Mouse (Mus musculus) CH12.LX (cell line): ENCODE results near the gene Rps29. TPM values are rescaled to one million over a fixed set of nuclear protein-coding genes. Genes with fewer than 3 reads are reported as not detected.
"Not testable (repeated sequence)": the region's sequence is repeated elsewhere in the genome, so short reads cannot be mapped to it uniquely, and the experiment has no call there.

ENCODE experiments used
- DNase-seq: peaks from one replicate; pipeline ENCODE4 v3.0.0-alpha.2; 2013; ENCODE audit errors: extremely low read depth
- H3K27ac ChIP-seq: 2 replicates; pipeline ENCODE4 v1.5.1; 2012; ENCODE audit warnings: low read depth, mild to moderate bottlenecking, control low read depth, moderate library complexity; ENCODE audit not compliant: insufficient read depth
- H3K27me3 ChIP-seq: replicated peaks from 2 replicates; pipeline ENCODE3; 2012; ENCODE audit warnings: inconsistent platforms
- H3K36me3 ChIP-seq, 2 experiments: replicated peaks in 1 of 2; 2 replicates each; pipeline versions ENCODE3 to v1.6.1; 2012; ENCODE audit warnings: inconsistent platforms in 1 of 2, low read length in 1 of 2, mild to moderate bottlenecking in 1 of 2, mixed read lengths in 1 of 2, moderate library complexity in 1 of 2; ENCODE audit not compliant: control insufficient read depth in 1 of 2, insufficient read depth in 1 of 2
- H3K4me1 ChIP-seq, 2 experiments: 2 replicates each; pipeline ENCODE4 v1.6.1; 2012; ENCODE audit warnings: inconsistent platforms in 1 of 2, moderate library complexity in 1 of 2; ENCODE audit not compliant: insufficient read depth in 2 of 2, control insufficient read depth in 1 of 2
- H3K4me2 ChIP-seq: 2 replicates; pipeline ENCODE4 v1.6.1; 2012; ENCODE audit warnings: low read depth, mild to moderate bottlenecking, control low read depth; ENCODE audit not compliant: poor library complexity, insufficient read depth, severe bottlenecking
- H3K4me3 ChIP-seq, 3 experiments: fragments of 150-350 bp in 1 of 3; sonication (generic) in 1 of 3; replicated peaks in 1 of 3; 2 replicates each; pipeline versions ENCODE3 to v1.5.1; 2011 to 2012; ENCODE audit warnings: low read depth in 2 of 3, low read length in 2 of 3, mild to moderate bottlenecking in 2 of 3, moderate library complexity in 2 of 3, control low read depth in 1 of 3, improper control_type of control experiment in 1 of 3, inconsistent platforms in 1 of 3, mixed read lengths in 1 of 3; ENCODE audit not compliant: poor library complexity in 1 of 3
- H3K79me2 ChIP-seq: replicated peaks from 2 replicates; pipeline ENCODE4 v1.6.1; 2012; ENCODE audit warnings: mild to moderate bottlenecking, moderate library complexity; ENCODE audit not compliant: control insufficient read depth, poor library complexity, insufficient read depth, severe bottlenecking; ENCODE audit errors: extremely low read depth
- H3K9ac ChIP-seq: 2 replicates; pipeline ENCODE4 v1.6.1; 2012; ENCODE audit warnings: low read depth, mild to moderate bottlenecking, control low read depth, moderate library complexity; ENCODE audit not compliant: insufficient read depth
- H3K9me3 ChIP-seq: replicated peaks from 2 replicates; pipeline ENCODE3; 2012; ENCODE audit warnings: low read length, inconsistent platforms, mixed read lengths
- BHLHE40 ChIP-seq: IDR thresholded peaks from 2 replicates; pipeline ENCODE4 v1.6.1; 2011; ENCODE audit warnings: mild to moderate bottlenecking, low read depth, low read length, improper control_type of control experiment
- CHD1 ChIP-seq: IDR thresholded peaks from 2 replicates; pipeline ENCODE4 v1.6.1; 2012; ENCODE audit warnings: low read depth, low read length, improper control_type of control experiment, inconsistent platforms
- CHD2 ChIP-seq: IDR thresholded peaks from 2 replicates; pipeline ENCODE4 v1.6.1; 2011; ENCODE audit warnings: low read length, improper control_type of control experiment
- CTCF ChIP-seq, 2 experiments: IDR thresholded peaks in 1 of 2; conservative IDR thresholded peaks in 1 of 2; 2 replicates each; pipeline ENCODE4 v1.5.1; 2011 to 2012; ENCODE audit warnings: low read depth in 2 of 2, low read length in 2 of 2, improper control_type of control experiment in 1 of 2, inconsistent platforms in 1 of 2, mild to moderate bottlenecking in 1 of 2, moderate library complexity in 1 of 2
- HCFC1 ChIP-seq: IDR thresholded peaks from 2 replicates; pipeline ENCODE4 v1.6.1; 2012; ENCODE audit warnings: low read depth, mild to moderate bottlenecking, inconsistent platforms, low read length, improper control_type of control experiment
- IRF4 ChIP-seq: IDR thresholded peaks from 2 replicates; pipeline ENCODE4 v1.6.1; 2014; ENCODE audit warnings: low read depth, mild to moderate bottlenecking, inconsistent platforms, low read length, improper control_type of control experiment
- JUND ChIP-seq: conservative IDR thresholded peaks from 2 replicates; pipeline ENCODE4 v1.6.1; 2011; ENCODE audit warnings: low read depth, low read length, improper control_type of control experiment
- MAFK ChIP-seq: IDR thresholded peaks from 2 replicates; pipeline ENCODE4 v1.6.1; 2011; ENCODE audit warnings: low read length, improper control_type of control experiment; ENCODE audit not compliant: insufficient replicate concordance
- MAX ChIP-seq: IDR thresholded peaks from 2 replicates; pipeline ENCODE4 v1.6.1; 2011; ENCODE audit warnings: low read length, improper control_type of control experiment
- MAZ ChIP-seq: IDR thresholded peaks from 2 replicates; pipeline ENCODE4 v1.6.1; 2012; ENCODE audit warnings: low read depth, mild to moderate bottlenecking, inconsistent platforms, low read length, improper control_type of control experiment, moderate library complexity
- NELFE ChIP-seq: IDR thresholded peaks from 2 replicates; pipeline ENCODE4 v1.6.1; 2011; ENCODE audit warnings: low read depth, low read length, improper control_type of control experiment
- POLR2A ChIP-seq: IDR thresholded peaks from 2 replicates; pipeline ENCODE4 v1.6.1; 2011; ENCODE audit warnings: low read depth, mild to moderate bottlenecking, improper control_type of control experiment, low read length
- POLR2AphosphoS2 ChIP-seq: IDR thresholded peaks from 2 replicates; pipeline ENCODE4 v1.6.1; 2011; ENCODE audit warnings: low read depth, low read length, improper control_type of control experiment
- RAD21 ChIP-seq: IDR thresholded peaks from 2 replicates; pipeline ENCODE4 v1.6.1; 2011; ENCODE audit warnings: low read depth, mild to moderate bottlenecking, low read length, improper control_type of control experiment, moderate library complexity
- RCOR1 ChIP-seq: conservative IDR thresholded peaks from 2 replicates; pipeline ENCODE4 v1.6.1; 2012; ENCODE audit warnings: low read depth, mild to moderate bottlenecking, inconsistent platforms, low read length, improper control_type of control experiment
- TBP ChIP-seq: conservative IDR thresholded peaks from 2 replicates; pipeline ENCODE4 v1.6.1; 2011; ENCODE audit warnings: low read depth, low read length, improper control_type of control experiment
- USF1 ChIP-seq: IDR thresholded peaks from 2 replicates; pipeline ENCODE4 v1.6.1; 2014; ENCODE audit warnings: low read depth, mild to moderate bottlenecking, inconsistent platforms, low read length, improper control_type of control experiment
- ZKSCAN1 ChIP-seq: IDR thresholded peaks from 2 replicates; pipeline ENCODE4 v1.6.1; 2012; ENCODE audit warnings: low read depth, inconsistent platforms, low read length, improper control_type of control experiment, borderline replicate concordance
- ZMIZ1 ChIP-seq: IDR thresholded peaks from 2 replicates; pipeline ENCODE4 v1.6.1; 2012; ENCODE audit warnings: low read depth, mild to moderate bottlenecking, inconsistent platforms, low read length, improper control_type of control experiment
- ZNF384 ChIP-seq: IDR thresholded peaks from 2 replicates; pipeline ENCODE4 v1.6.1; 2012; ENCODE audit warnings: low read depth, low read length, improper control_type of control experiment, inconsistent platforms
- dilution Hi-C: fragments of 300-500 bp; cut with MboI; formaldehyde crosslinking; loops from 2 replicates; pipeline ENCODE4 v1.14.3; 2020; ENCODE audit warnings: low sequenced_read_pairs; ENCODE audit not compliant: extremely low pct_unique_long_range_greater_than_20kb, extremely low pct_ligation_motif_present
- in situ Hi-C: fragments of 300-500 bp; cut with MboI; formaldehyde crosslinking; loops from 3 replicates; pipeline ENCODE4 v1.14.3; 2019; ENCODE audit warnings: low sequenced_read_pairs, low pct_ligation_motif_present, low pct_unique_long_range_greater_than_20kb, mixed read lengths
- polyA plus RNA-seq: library from polyadenylated mRNA; unstranded; fragments of >175 nt; gene quantifications from 2 replicates; pipeline ENCODE4 v1.2.1, GENCODE M21; 2012; ENCODE audit warnings: low read depth; ENCODE audit not compliant: insufficient read length
- total RNA-seq, 2 experiments: library from RNA; depleted of rRNA; stranded (reverse); fragments of 300-350 nt in 1 of 2; fragments of >200 nt in 1 of 2; gene quantifications; 2 replicates each; pipeline ENCODE4 v1.2.3; 2012 to 2014

Gene Rps29
- total and polyA plus RNA-seq, 3 experiments = 635 to 5,532 (median 1,316) TPM

DNA sequence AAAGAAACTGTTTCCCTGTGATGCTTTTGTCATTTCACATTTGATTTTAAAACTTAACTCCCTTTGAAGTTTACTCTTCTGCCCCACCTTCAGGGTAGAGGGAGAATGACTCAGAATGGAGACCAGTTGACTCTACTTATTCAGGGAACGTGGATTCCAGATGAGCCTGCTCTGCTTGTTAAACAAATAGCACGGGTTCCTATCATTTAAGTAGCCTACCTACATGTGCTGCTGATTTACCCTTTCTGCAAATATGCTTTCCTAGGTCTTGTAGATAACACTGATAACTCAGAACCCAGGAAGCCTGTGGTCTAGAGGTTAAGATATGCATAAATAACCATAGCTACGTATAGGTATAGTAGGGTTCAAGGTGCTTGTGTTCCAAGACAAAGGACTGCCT, 5.9 kb upstream of the Rps29 start:
- dilution Hi-C loops (no loop called here), in situ Hi-C loops (no loop called here)
- no peak for DNase-seq
- Histone ChIP-seq H3K27ac (no peak overlapping the region), H3K4me1 (peaks cover 5 to 8% of the 10 kb centered on the region in 2 experiments), H3K9me3 (no peaks in the 10 kb centered on the region), H3K27me3 (peaks cover 2% of the 10 kb centered on the region), H3K4me2 (no peak overlapping the region), H3K9ac (no peak overlapping the region), H3K36me3 (no peaks in the 10 kb centered on the region), H3K4me3 (no peak overlapping the region), H3K79me2 (peaks cover 10% of the 10 kb centered on the region)
- TF ChIP-seq JUND (0 out of 2 replicates have a peak, but pooled peaks have one; percentile 7), CTCF (conservative IDR thresholded peaks at IDR 0.05 in 1 of 2, IDR thresholded peaks at IDR 0.05 in 1 of 2; ENCODE audit: low read depth in 2 of 2, low read length in 2 of 2) (peak in 1 of 2 experiments; percentile 21; a peak in 1 of 4 replicates), HCFC1 (no peak)

DNA sequence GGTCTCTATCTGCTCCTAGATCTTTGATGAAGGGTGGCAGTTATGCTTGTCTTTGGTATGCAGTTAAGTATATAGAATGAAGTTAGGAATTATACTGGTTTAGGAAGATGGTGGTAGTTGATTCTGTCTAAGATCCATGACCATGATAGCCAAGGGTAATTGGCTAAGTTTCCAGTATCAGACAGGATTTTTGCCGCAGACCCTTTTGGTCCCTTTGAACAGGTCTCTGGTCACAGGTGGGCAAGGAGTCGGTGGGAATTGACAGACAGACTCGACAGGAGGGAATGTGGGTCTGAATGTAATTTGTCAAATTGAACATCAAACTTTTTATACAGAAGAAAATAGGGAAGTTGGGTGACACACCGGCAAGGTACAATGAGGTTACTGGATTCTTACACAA, 4.6 kb upstream of the Rps29 start:
- H3K36me3 ChIP-seq, dilution Hi-C loops, H3K4me2 ChIP-seq, H3K27me3 ChIP-seq, H3K4me3 ChIP-seq, H3K9ac ChIP-seq, H3K9me3 ChIP-seq, H3K79me2 ChIP-seq, in situ Hi-C loops, H3K27ac ChIP-seq, H3K4me1 ChIP-seq, DNase-seq: not testable (repeated sequence)

DNA sequence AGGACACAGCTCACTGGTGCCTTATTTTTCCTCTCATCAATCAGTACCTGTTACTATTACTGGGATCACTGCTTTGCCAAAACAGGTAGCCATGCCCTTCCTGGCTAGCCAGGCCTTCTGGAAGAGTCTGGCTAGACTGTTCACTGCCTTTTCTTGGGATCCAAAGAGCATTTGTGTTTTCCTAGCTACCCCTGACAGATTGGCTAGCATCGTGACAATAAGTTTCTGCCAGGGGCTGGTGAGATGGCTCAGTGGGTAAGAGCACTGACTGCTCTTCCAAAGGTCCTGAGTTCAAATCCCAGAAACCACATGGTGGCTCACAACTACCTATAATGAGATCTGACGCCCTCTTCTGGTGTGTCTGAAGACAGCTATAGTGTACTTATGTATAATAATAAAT, 1.7 kb upstream of the Rps29 start:
- H3K27ac ChIP-seq, DNase-seq, dilution Hi-C loops: not testable (repeated sequence)

DNA sequence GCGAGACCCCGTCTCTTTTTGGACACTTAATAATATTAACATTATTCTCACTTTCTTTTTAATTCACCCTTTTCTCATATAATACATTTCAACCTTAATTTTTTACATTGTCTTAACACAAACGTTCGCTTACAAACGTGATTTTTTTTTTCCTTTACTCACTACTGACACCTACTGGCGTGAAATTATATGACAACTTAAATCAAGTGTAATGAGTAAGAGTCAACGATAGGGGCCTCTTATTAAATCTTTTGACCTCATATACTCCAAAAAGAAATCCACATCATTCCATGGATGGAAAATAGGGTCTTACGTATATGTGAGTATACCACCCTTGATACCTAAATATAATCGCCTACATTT, 573 bp upstream of the Rps29 start:
- peak overlapping the region in 2 of 3 experiments; percentile 28 to 31 for H3K4me3 ChIP-seq
- H3K4me1 ChIP-seq = peaks cover 4 to 8% of the 10 kb centered on the region in 2 experiments; a peak in 3 of 4 replicates
- no peaks in the 10 kb centered on the region for H3K27me3 ChIP-seq
- peak; percentile 84 for DNase-seq
- in situ Hi-C loops (no loop called here), dilution Hi-C loops (no loop called here)
- H3K79me2 ChIP-seq = peaks cover 16% of the 10 kb centered on the region
- H3K4me2 ChIP-seq = peak overlapping the region; percentile 50; the same call in 1 of the 2 replicates
- H3K9me3 ChIP-seq = no peaks in the 10 kb centered on the region
- H3K27ac ChIP-seq = no peak overlapping the region
- H3K36me3 ChIP-seq = peaks cover 19 to 27% of the 10 kb centered on the region in 2 experiments
- H3K9ac ChIP-seq = no peak overlapping the region
- TF ChIP-seq ZKSCAN1 = no peak
- no peak for TF ChIP-seq ZMIZ1
- TF ChIP-seq CHD2 = no peak
- TF ChIP-seq BHLHE40 = peak; percentile 55
- no peak for TF ChIP-seq MAZ
- TF ChIP-seq ZNF384 = peak; percentile 95
- 0 out of 2 replicates have a peak, but pooled peaks have one; percentile 7 for TF ChIP-seq IRF4
- no peak for TF ChIP-seq MAX
- no peak for TF ChIP-seq POLR2AphosphoS2
- TF ChIP-seq JUND = no peak
- no peak for TF ChIP-seq CHD1
- no peak for TF ChIP-seq USF1
- TF ChIP-seq MAFK = no peak
- no peak for TF ChIP-seq POLR2A
- TF ChIP-seq RCOR1 = no peak
- TF ChIP-seq RAD21 = no peak
- peak; percentile 34; the same call in 1 of the 2 replicates for TF ChIP-seq NELFE

More for the DNA sequence above, 1.7 kb upstream of the Rps29 start:
- H3K9me3 ChIP-seq, H3K4me2 ChIP-seq, H3K27me3 ChIP-seq, H3K4me3 ChIP-seq, in situ Hi-C loops, H3K9ac ChIP-seq, H3K4me1 ChIP-seq: not testable (repeated sequence)
- Histone ChIP-seq H3K79me2 (peaks cover 16% of the 10 kb centered on the region), H3K36me3 (peaks cover 19 to 23% of the 10 kb centered on the region in 2 experiments)
- TF ChIP-seq CTCF (conservative IDR thresholded peaks at IDR 0.05 in 1 of 2, IDR thresholded peaks at IDR 0.05 in 1 of 2; ENCODE audit: low read depth in 2 of 2, low read length in 2 of 2) = 0 out of 4 replicates have a peak, but pooled peaks of 1 of the 2 experiments have one; percentile 7
- peak; percentile 82 for TF ChIP-seq TBP
